Mouse (Mus musculus): ENCODE results near the gene Ncapd3.

DNA sequence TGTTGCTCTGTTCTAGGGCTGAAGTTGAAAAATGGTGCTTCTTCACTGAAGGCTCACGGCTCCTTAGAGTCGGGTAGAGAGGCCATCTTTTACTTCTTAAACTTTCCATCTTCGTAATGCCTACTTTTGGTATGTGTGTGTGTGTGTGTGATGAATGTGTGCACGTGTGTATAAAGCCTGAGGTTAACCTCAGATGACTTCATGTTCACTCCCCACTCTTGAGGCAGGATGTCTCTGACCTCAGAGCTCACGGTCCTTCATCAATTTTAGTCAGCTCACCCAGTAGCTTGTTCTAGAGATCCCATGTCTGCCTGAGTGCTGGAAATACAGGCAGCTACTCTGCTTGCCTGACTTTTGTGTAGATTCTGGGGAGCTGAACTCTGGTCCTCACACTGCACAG is 13.9 kb downstream of the Ncapd3 start:
- TF ChIP-seq CTCF (conservative IDR thresholded peaks at IDR 0.05 in 1 of 2, IDR thresholded peaks at IDR 0.05 in 1 of 2; ENCODE audit: low read depth in 2 of 2, low read length in 2 of 2) (no peak), ZNF384 (IDR thresholded peaks at IDR 0.05; ENCODE audit: low read depth, low read length) (no peak)
